ENCODE assay signal across 8 mouse cellular contexts in the genomic region with DNA sequence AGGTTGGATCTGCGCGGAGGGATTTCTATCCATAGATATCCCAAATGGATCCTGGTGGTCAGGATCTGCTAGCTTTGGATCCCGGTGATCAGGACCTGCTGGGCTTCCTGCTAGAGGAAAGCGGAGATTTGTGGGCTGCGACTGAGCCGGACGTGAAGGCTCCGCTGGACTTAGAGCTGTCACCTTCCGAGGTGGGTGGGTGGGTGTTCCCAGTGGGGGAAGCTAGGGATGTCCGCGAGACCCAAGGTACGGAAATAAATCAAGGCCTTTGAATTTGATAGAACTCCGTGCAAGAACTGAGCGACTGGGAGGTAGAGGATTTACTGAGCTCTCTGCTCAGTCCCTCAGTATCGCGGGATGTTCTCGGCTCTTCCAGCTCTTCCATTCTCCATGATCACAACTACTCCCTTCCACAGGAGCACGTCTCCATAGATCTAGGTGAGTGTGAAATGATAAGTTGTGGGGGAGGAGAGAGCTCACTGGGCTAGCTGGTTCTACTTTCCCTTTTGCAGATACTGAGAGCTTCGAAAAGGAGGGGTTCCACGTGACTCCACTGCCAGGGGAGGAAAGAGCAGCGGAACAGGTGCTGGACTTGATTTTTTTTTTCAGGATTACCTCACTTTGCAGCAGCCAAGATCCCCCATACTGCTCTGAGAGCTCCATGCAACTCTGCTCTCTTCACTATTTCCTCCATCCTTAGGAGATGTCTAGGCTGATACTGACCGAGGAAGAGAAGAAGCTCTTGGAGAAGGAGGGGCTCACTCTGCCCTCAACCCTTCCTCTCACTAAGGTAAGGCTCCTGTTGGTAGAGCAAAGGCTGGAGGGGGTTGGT. TPM values are rescaled to one million over a fixed set of nuclear protein-coding genes. Genes with fewer than 3 reads are reported as not detected.
DNase-seq lines count a peak whose midpoint lies in the region; ATAC-seq lines count a peak whose summit lies in the region.

No protein-coding gene starts in this region.

- no peaks in the 10 kb centered on the region for H3K27me3 ChIP-seq in hindbrain, embryonic 11.5 days (ENCODE audit: control insufficient read depth, insufficient read depth, low read length)

- ATAC-seq in hindbrain, embryonic 11.5 days (ENCODE audit: low FRiP score), result peak; percentile 38
- no peak for ATAC-seq in monocyte, adult 5-6 weeks (replicated peaks; ENCODE audit: insufficient number of reproducible peaks, low FRiP score, low TSS enrichment, poor library complexity, severe bottlenecking)

- peak overlapping the region; percentile 95 for H3K9ac ChIP-seq in hindbrain, embryonic 11.5 days (ENCODE audit: low read depth, low read length)

- DNase-seq in kidney, adult 11 months, result peak; percentile 28
- DNase-seq in kidney, adult 8-10 months, result no peak
- peak; percentile 47 for DNase-seq in T-cell, adult 2 months (ENCODE audit: low spot score)
- no peak for DNase-seq in hindbrain, embryonic 11.5 days (ENCODE audit: low spot score)
- DNase-seq in gastrocnemius, postnatal 10 days, result no peak
- no peak for DNase-seq in spleen, postnatal 36 days (ENCODE audit: low spot score in 2 of 2)

- peak overlapping the region; percentile 76 for H3K4me3 ChIP-seq in hindbrain, embryonic 11.5 days (ENCODE audit: low read depth, low read length)
- peak overlapping the region; percentile 94 for H3K4me3 ChIP-seq in macrophage (ENCODE audit: inconsistent target)

- peaks cover 6% of the 10 kb centered on the region; the same call in 1 of the 2 replicates for H3K36me3 ChIP-seq in hindbrain, embryonic 11.5 days (ENCODE audit: control insufficient read depth, insufficient read depth, low read length)
- peaks cover 41% of the 10 kb centered on the region; the same call in 1 of the 2 replicates for H3K36me3 ChIP-seq in macrophage (ENCODE audit: inconsistent target)

- peaks cover 54% of the 10 kb centered on the region for H3K79me2 ChIP-seq in macrophage (ENCODE audit: inconsistent target)

- peaks cover 22% of the 10 kb centered on the region for H3K4me1 ChIP-seq in hindbrain, embryonic 11.5 days (replicated peaks; ENCODE audit: control insufficient read depth, insufficient read depth, low read length)

- peak overlapping the region; percentile 72 for H3K4me2 ChIP-seq in hindbrain, embryonic 11.5 days (replicated peaks; ENCODE audit: low read depth, low read length)

- no peak overlapping the region for H3K27ac ChIP-seq in hindbrain, embryonic 11.5 days (ENCODE audit: low read depth, low read length)
- peak overlapping the region; percentile 97 for H3K27ac ChIP-seq in macrophage

- H3K9me3 ChIP-seq in hindbrain, embryonic 11.5 days (ENCODE audit: control insufficient read depth, low read length), result no peaks in the 10 kb centered on the region

- 8% methylated on average over 22 of the region's 22 CpGs for WGBS in hindbrain, embryonic 11.5 days
- 4% methylated on average over 21 of the region's 22 CpGs for WGBS in macrophage (ENCODE audit: missing documents)

RNA-seq across cellular contexts. Expression of a gene that starts 0.5 kb away (rescaled TPM):
- 49.7 and 60.4 TPM in 2 replicates for polyA plus RNA-seq in hindbrain, embryonic 11.5 days (2014; fragmentation: Nextera tagmentation; extraction: Ambion mirVana)
- total RNA-seq in macrophage (2018; cell fraction: chromatin; rRNA removed), result 100 to 1,000 TPM; 371 to 915 (median 599) TPM
- 100 to 1,000 TPM; 102 to 313 (median 224) TPM for total RNA-seq in macrophage (2018; cell fraction: cytosol; rRNA removed)
- total RNA-seq in macrophage (2018; cell fraction: nucleus; rRNA removed), result 1,000 to 10,000 TPM in 1 of 26 experiments, 100 to 1,000 TPM in 25; 373 to 1,005 (median 515) TPM
- 179 to 305 TPM (median 276 TPM) in 3 replicates for polyA plus RNA-seq in macrophage (2018)
- 100 to 1,000 TPM in 1 of 2 experiments, 10 to 100 TPM in 1; 84.9 to 112 TPM for total RNA-seq in gastrocnemius, postnatal 10 days (2021)
- total RNA-seq in monocyte, adult 5-6 weeks (2017), result 816 to 935 TPM (median 878 TPM) in 3 replicates

RNA-seq across cellular contexts. Expression of a gene that starts 0.9 kb away (rescaled TPM):
- polyA plus RNA-seq in hindbrain, embryonic 11.5 days (2014; fragmentation: Nextera tagmentation; extraction: Ambion mirVana), result 60.3 and 64.7 TPM in 2 replicates
- total RNA-seq in macrophage (2018; cell fraction: chromatin; rRNA removed), result 100 to 1,000 TPM in 8 of 26 experiments, 10 to 100 TPM in 18; 29.0 to 168 (median 80.2) TPM
- total RNA-seq in macrophage (2018; cell fraction: cytosol; rRNA removed), result 10 to 100 TPM; 35.3 to 65.4 (median 48.7) TPM
- total RNA-seq in macrophage (2018; cell fraction: nucleus; rRNA removed), result 100 to 1,000 TPM in 1 of 26 experiments, 10 to 100 TPM in 25; 29.3 to 118 (median 53.9) TPM
- polyA plus RNA-seq in macrophage (2018), result 33.3 to 58.6 TPM (median 47.6 TPM) in 3 replicates
- 10 to 100 TPM; 39.6 to 45.0 TPM for total RNA-seq in gastrocnemius, postnatal 10 days (2021)
- 80.3 to 165 TPM (median 108 TPM) in 3 replicates for total RNA-seq in monocyte, adult 5-6 weeks (2017)

RNA-seq across cellular contexts. Expression of a gene that starts 15.5 kb away (rescaled TPM):
- polyA plus RNA-seq in hindbrain, embryonic 11.5 days (2014; fragmentation: Nextera tagmentation; extraction: Ambion mirVana), result 26.5 and 41.1 TPM in 2 replicates
- total RNA-seq in macrophage (2018; cell fraction: chromatin; rRNA removed), result 100 to 1,000 TPM in 3 of 26 experiments, 10 to 100 TPM in 23; 18.8 to 127 (median 60.4) TPM
- total RNA-seq in macrophage (2018; cell fraction: cytosol; rRNA removed), result 10 to 100 TPM; 12.4 to 25.8 (median 19.7) TPM
- total RNA-seq in macrophage (2018; cell fraction: nucleus; rRNA removed), result 10 to 100 TPM; 16.6 to 67.8 (median 38.6) TPM
- 17.6 to 45.0 TPM (median 21.9 TPM) in 3 replicates for polyA plus RNA-seq in macrophage (2018)
- 10 to 100 TPM; 22.9 to 30.4 TPM for total RNA-seq in gastrocnemius, postnatal 10 days (2021)
- 17.8 to 28.6 TPM (median 28.5 TPM) in 3 replicates for total RNA-seq in monocyte, adult 5-6 weeks (2017)

RNA-seq across cellular contexts. Expression of a gene that starts 15.7 kb away (rescaled TPM):
- polyA plus RNA-seq in hindbrain, embryonic 11.5 days (2014; fragmentation: Nextera tagmentation; extraction: Ambion mirVana), result 25.4 and 27.4 TPM in 2 replicates
- 10 to 100 TPM in 18 of 26 experiments, 1 to 10 TPM in 8; 2.7 to 52.8 (median 21.1) TPM for total RNA-seq in macrophage (2018; cell fraction: chromatin; rRNA removed)
- total RNA-seq in macrophage (2018; cell fraction: cytosol; rRNA removed), result 10 to 100 TPM in 2 of 26 experiments, 1 to 10 TPM in 24; 3.1 to 11.9 (median 7.6) TPM
- total RNA-seq in macrophage (2018; cell fraction: nucleus; rRNA removed), result 10 to 100 TPM in 17 of 26 experiments, 1 to 10 TPM in 9; 4.5 to 31.6 (median 15.2) TPM
- polyA plus RNA-seq in macrophage (2018), result 5.4 to 9.2 TPM (median 8.6 TPM) in 3 replicates
- 1 to 10 TPM; 6.7 to 9.1 TPM for total RNA-seq in gastrocnemius, postnatal 10 days (2021)
- total RNA-seq in monocyte, adult 5-6 weeks (2017), result 9.3 to 22.3 TPM (median 9.7 TPM) in 3 replicates

RNA-seq across cellular contexts. Expression of a gene that starts 21.3 kb away (rescaled TPM):
- 0.56 and 1.1 TPM in 2 replicates for polyA plus RNA-seq in hindbrain, embryonic 11.5 days (2014; fragmentation: Nextera tagmentation; extraction: Ambion mirVana)
- total RNA-seq in macrophage (2018; cell fraction: chromatin; rRNA removed), result not detected
- total RNA-seq in macrophage (2018; cell fraction: cytosol; rRNA removed), result not detected
- not detected for total RNA-seq in macrophage (2018; cell fraction: nucleus; rRNA removed)
- polyA plus RNA-seq in macrophage (2018), result not detected in 3 replicates
- under 1 TPM; 0.33 to 0.38 TPM for total RNA-seq in gastrocnemius, postnatal 10 days (2021)
- 0.48 TPM in 1 of 3 replicates, not detected in the others for total RNA-seq in monocyte, adult 5-6 weeks (2017)

Comparison
In these comparisons a context has a peak if more than half of its experiments do, and no peak if none do; other contexts are left out.
1. DNase-seq: peak in kidney, adult 11 months (single experiment) and T-cell, adult 2 months (single experiment); none in kidney, adult 8-10 months (0 of 2), hindbrain, embryonic 11.5 days (single experiment), gastrocnemius, postnatal 10 days (single experiment) and spleen, postnatal 36 days (0 of 2).